Mouse (Mus musculus): ENCODE data around the gene Adarb2.

Adarb2 gene

DNA sequence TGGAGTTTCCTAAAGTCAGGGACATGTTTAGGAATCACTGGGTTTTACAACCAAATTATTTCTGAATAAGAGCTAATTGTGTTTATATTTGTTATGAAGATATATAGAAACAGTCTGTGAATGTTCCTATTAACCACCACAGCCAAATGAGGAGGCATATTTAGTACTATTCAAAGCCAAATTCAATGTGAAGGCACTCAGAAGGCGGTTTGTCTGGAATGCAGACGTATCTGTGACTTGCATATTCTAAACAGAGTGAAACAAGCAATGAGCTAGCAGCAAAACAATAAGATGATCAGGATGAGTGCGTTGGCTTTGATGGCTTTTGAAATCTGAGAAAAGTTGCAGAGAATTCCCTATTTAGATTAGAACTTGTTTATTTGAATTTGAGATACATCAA lies 387.8 kb downstream of the Adarb2 start:
- no peak for DNase-seq

DNA sequence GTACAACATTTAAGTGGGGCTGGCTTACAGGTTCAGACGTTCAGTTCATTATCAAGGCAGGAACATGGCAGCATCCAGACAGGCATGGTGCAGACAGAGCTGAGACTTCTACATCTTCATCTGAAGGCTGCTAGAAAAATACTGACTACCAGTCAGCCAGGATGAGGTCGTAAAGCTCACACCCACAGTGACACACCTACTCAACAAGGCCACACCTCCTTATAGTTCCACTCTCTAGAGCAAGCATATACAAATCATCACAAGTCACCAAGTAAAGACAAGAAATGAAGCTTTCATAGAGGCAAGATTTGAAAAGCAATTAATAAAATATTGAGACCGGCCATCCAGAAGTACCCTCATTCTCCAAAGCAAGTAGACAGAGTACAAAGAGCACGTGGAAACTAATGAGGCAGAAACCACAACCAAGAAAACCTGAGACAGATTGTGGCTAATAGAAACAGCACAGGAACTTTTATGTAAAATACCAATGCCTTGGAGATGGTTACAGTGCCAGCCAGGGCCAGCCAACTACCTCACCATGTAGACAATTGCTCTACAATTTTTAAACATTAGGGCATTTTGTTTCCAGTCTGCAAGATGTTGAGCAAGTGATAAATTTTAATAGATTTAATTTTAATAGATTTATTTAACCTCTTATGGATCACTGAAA lies 394.4 kb downstream of the Adarb2 start:
- DNase-seq, result no peak

DNA sequence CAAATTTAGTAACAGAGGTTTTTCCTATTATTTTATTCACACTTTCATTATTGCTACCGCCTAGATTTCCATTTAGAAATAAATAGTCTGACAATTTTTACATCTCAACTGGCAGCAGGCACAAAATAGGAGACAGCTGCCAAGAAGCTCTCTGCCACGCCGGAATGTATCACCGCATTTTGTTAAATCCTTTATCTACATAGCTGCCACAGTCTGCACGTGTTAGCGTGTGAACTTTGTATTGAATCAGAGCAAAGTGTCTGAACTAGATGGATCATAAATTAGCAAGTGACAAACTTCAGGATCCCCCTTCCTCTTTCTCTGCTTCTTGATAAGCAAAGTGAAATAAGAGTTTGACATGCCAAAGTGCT lies 395.0 kb downstream of the Adarb2 start:
- no peak for DNase-seq

DNA sequence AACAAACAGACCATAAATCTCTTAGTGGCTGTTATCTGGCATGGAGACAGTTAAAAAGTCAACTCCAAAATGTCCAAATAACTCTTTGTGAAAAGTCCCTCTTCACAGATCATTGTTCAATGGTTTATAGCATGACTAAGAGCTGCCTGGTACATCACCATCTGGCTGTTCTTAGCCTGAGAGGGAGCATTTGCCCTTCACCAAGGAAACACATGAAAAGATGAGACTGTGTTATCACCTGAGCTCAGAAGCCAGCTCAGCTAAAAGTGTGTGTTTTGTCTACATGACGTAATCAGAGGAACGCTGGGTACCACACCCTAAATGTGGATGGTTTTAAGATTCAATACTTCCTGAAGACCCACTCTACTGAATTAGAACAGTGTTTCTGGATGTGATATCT lies 403.0 kb downstream of the Adarb2 start:
- no peak for DNase-seq

DNA sequence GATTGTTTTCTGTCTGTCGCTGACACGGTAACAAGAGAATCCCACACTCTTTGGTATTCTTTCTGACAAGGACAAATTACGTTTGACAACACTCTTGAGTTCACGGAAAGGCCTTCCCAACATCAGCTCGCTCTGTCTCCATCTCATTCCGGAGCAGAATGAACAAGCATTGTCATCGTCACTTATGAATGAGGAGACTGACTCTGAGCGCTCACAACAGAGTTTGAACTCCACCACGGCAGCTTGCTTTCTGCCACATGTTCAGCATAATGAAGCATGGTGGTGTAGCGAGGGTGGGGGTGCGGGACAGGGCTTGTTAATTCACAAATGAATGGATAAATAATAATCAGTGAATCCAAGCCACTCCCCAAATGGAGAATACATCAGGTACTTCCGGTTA lies 405.4 kb downstream of the Adarb2 start:
- peak; percentile 73 for DNase-seq

DNA sequence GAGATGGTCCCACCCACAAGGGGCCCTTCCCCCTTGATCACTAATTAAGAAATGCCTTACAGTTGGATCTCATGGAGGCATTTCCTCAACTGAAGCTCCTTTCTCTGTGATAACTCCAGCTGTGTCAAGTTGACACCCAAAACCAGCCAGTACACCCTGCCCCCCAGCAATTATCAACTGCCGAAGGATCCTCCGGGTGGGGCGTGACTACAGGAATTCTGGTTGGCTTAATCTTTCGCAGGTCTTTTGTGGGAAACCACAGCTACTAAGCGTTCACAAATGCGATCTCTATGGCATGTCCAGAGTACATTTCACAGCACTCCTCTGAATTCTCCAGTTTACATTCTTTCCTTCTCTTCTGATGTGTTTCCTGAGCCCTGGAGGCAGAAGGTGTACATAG lies 406.3 kb downstream of the Adarb2 start:
- DNase-seq, result peak; percentile 62

DNA sequence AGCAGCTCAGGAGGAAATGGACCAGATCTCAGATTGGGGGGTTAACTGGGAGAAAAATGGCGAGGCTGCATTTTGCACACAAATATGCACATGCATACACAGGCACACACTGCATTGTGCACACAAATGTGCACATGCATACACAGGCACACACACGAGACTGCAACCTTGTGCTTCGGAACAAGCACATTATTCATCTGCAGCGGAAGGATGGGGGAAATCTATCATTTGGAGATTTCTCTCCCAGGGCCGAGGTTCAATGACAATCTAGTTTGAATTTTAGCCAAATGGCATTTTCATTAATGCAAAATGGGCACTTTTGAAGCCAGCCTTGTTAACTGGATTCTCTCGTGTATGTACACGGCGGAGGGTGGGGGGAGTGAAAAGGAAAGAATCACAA lies 408.3 kb downstream of the Adarb2 start:
- DNase-seq, result no peak

DNA sequence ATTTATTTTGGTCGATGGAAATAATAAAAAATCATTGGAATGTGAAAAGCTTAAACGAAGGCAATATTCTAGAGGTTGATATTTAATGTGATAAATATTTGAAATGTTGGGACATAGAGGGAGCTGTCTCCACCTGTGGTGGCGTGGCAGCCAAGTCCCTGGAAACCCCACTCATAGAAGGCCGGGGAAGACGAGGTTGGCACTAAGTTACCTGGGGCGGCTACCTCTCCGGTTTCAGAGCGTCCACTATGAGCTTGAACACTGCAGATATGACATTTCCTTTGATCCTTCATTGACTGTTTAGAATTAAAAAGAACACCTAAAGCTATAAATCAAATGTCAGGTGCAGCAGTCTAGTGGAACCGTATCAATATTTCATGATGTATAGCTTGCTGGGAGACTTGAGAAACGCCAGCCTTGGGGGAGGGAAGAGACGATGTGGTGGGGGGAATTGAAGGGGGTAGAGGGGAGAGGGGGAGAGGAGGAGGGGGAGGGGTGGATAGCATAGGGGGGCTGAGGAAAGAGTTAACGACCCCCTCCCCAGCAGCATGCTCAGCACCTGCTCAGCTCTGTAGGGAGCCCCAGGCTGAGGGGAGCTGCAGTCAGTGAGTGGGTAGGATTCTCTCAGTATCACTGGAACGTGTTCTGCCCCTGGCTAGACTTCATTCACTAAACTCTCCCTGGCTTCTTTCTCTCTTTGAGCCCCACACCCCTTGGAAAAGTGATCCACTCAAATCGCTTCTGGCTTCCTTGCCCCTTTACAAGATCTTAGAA lies 410.1 kb downstream of the Adarb2 start:
- no peak for DNase-seq

DNA sequence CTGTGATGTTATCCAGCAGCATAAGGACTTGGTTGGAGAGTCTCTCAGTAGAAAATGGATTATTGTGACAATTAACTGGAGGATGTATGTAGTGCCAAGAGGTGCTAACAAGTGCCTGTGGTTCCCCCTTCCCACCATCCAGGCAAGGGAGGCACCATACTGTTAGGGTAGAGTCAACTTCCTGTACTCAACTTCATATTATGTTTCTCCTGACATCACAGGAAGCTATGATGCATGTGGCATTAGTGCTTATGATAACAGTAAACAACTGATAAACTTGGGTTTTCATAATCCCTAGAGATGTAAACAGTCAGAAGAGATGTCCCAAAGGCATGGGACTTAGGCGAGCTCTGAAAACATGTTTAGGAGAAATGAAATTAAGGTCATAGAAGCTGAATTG lies 414.0 kb downstream of the Adarb2 start:
- peak; percentile 51 for DNase-seq

DNA sequence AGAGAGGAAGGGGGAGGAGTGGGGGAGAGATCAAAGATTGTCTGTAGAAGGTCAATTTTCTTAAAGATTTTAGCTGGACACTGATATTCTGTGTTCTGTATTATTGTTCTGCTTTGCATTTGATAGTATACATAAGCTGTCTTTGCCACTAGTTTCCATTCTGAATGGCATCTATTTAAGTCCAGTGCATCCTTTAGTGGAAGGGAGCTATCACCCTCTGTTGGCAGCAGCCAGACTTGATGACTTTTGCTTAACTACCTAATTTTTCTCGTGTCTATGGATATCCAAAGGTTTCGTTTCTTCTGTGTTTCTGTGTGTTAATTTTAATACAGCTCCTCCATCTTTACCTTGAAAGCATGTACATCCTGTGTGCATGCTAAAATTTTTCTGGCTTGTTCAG lies 419.6 kb downstream of the Adarb2 start:
- DNase-seq, result peak; percentile 34

DNA sequence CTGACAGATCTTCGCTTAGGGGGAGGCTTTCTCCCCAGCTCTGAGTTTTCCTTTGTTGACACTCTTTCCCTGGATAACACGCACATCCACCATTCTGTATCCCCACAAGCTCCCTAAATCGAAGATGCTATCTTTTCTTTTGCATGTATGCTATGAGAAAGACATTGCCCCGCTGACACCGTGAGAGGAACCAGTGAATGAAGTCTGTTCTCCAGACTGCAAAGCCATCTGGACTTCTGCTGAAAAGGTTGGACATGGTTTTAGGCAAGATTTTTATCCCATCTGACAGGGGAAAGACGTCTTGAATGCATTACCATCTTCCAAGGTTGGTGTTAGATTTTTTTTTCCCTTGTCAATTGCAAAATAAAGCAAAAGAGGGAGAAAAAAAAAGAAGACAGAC lies 426.9 kb downstream of the Adarb2 start:
- peak; percentile 27 for DNase-seq

DNA sequence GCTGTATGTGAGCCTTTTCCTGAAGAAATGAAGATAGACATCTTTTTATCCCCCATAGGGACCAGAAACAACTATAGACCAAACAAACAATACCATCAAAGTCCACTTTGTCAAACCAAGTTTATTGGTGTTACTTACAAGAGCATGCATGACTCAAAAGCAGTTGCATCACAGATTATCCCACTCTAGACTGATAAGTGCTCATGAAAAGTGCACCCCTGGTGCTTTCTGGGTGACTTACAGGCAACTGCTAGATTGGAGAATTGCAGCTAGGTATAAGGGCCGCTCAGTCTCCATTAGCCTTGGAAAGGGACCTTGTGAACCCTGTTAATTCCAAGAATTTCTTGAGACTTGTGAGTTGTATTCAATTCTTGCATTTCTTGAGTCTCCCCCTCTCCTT lies 429.0 kb downstream of the Adarb2 start:
- peak; percentile 30 for DNase-seq

DNA sequence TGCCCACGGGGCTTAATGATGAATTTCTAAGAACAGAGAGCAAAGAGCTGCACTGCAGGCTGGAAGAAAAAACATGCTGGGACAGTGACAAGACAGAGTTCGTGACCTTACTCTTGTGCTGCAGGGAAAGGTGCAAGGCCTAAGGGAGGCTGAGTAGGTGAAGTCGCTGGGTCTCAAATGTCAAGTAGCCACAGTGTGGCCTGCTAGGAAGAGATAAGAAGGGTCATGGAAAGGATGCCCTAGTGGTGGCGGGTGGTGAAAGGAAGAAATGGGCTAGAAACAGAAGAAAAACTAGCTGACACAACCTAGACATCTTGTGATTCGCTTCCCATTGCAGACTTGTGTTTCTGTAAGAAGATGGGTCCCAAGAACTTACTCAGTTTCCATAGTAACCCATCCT lies 429.4 kb downstream of the Adarb2 start:
- DNase-seq, result peak; percentile 51

DNA sequence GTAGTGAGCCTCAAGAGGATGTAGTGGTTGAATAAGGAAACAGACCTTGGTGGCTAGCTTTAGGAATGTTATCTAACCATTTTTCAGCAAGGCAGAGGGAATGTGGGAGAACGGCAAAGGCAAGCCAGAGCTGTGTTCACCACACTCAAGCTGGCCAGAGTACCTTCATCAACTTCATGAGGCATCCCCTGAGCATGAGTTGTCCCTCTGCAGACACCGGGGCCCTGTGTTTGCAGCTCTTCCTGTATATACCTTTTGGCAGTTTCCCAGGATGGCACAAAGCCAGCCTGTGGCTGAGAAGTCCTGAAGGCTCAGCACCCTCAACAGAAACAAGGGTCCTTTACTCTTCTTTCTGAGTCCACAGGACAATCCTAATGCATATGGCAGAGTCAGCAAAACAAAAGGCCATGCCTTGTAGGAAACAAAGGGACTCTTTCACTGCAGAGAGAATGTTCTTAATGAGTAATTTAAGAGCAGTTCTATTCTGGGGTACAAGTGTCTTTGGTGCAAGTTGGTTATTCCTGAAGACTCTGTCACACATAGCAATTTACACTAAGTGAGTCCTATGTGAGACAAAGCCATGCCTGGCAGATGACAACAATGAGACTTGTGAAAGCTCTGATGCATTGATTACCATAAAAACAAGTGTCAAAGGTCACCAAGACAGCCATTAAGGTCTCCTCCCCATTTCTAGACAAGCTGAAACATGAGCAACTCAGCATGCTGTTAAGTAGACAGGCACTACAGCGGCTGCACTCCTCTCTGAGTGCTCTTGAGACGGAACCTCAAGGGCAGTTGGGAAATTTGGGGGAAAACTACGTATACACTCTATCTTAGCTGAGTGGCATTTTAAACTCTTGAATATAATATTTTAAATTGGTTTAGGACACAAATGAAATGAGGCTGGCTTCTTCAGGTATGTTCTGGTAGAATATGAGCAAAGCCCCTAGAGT lies 431.0 kb downstream of the Adarb2 start:
- DNase-seq, result peak; percentile 27

DNA sequence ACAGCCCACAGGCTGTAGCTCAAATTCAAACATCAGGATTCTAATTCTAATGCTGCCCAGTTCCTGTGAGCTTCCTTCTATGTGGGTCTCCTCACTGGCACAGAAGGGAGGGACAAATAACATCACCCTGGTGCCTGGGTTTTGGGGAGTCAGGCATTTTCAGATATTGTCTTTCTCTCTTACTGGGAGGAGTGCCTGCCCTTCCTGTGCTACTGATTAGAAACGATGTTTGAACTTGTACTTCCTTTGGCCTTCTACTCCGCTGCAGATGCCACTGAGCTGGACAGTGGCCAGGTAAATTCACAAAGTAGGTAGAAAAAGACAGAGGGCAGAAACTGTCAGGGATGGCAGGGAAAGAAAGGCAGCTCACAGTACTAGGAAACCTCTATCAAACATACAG lies 439.4 kb downstream of the Adarb2 start:
- peak; percentile 72 for DNase-seq

DNA sequence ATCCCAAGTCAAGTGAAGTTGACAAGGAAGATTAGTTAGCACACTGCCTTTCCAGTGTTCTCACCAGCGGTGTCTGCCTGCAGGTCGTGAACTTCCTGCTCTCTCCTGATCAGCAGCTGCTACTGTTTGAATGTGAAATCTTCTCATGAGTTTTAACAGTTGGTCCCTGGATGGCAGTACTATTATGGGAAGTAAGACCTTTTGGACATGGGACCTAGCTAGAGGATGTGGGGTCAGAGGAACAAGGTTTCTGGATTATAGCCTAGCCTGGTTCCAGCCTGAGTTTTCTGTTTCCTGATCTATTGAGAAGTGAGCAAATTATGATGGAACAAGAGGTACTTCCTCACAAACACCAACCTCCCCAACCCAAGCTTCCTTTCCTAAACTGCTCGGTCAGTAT lies 441.3 kb downstream of the Adarb2 start:
- peak; percentile 85 for DNase-seq

DNA sequence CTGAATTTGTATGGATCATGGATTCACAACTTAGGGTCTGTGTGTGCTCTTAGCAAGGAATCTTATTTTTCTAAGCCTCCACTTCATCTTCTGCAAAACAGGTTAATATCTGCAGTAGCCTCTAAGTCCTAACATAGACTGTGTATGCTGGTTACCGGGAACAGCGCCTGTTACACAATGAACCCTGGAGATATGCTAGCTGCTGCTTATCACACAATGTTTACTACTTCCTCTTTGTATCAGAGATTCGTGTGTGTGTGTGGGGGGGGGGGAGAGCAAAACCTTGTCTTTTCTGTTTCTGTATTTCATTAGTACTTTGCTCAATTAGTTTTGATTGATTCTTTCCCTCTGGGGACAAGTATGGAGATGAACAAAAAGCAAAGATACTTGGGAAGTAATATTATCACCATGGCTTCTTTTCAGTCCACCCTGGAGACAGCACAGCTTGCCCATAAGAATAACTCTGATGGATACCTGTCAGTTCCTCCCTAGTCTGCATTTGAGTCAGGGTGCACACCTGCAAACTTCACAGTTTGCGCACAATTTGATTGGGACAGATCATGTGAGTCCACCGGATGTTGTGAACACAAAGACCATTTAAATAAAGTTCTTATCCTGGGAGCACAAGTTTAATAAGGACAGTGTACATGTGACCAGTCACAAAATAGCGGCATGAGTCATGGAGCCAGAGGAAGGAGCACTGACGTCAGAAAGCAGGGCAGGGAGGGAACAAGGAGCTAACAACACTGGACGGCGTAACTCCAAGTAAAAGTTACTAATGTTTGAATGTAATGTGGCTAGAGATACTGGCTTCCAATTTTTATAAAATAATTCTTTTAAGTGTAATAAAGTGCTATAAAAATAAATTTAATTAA lies 442.4 kb downstream of the Adarb2 start:
- peak; percentile 95 for DNase-seq

DNA sequence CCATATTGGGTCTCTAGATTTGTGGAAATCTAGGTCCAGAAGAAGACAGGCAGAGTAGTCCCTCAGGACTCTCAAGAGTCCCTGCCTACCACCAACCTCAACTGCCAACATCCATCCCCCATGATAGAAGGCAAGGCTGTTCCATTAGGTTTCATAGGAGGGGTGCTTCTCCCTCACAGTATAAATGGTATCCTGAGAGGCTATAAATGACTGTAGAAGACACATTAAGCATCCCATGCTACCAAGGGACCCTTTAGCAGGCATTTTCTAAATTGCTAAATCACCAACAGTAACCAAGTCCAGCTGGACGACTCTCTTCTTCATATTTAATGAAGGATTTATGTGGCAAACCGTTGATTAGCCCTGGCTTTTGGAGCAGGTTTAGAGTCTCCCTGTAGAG lies 446.6 kb downstream of the Adarb2 start:
- no peak for DNase-seq

DNA sequence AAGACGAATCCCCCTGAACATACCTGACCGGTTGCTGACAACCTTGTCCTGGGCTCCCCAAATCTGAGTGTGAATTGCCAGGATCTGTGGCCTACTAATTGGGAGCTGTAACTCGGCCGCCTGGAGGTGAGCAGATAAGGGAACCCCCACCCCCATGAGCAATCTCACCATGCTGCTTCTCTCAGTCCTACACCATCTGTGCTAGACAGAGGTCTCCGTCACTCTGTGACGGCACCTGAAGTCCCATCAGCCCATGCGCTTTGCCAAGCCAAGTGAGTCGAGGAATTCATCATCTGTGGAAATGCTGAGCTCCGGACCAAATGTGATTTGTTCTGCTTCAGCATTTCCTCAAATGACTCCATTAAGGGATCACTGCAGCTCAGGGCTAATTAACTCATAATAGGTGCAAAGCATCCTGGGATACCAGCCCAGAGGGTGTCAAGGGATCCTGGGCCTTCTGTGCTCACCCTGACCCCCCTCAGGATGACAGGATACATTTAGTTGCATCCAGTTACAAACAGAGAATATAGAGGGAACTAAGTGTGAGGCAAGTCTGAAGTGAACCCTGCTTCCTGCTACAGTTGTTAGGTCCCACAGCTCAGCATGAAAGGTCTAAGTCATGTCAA lies 462.1 kb downstream of the Adarb2 start:
- no peak for DNase-seq

DNA sequence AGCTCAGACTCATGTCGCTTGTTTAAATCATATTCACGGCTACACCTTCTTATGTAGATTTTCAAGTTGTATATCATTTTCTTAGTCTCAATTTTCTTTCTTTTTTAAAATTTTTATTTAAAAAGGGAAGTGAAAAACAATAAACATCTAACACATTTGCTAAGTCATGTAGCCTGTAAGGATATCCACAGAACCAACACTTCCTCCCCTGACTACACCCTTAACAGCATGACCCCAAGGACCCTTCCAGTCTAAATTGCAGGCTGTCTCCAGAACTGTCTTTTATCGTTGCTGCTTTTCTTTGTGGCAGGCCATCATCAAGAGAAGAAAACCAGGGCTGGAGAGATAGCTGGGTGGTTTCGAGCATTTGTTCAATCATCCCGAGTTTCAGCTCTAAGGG lies 474.5 kb downstream of the Adarb2 start:
- DNase-seq, result no peak

DNA sequence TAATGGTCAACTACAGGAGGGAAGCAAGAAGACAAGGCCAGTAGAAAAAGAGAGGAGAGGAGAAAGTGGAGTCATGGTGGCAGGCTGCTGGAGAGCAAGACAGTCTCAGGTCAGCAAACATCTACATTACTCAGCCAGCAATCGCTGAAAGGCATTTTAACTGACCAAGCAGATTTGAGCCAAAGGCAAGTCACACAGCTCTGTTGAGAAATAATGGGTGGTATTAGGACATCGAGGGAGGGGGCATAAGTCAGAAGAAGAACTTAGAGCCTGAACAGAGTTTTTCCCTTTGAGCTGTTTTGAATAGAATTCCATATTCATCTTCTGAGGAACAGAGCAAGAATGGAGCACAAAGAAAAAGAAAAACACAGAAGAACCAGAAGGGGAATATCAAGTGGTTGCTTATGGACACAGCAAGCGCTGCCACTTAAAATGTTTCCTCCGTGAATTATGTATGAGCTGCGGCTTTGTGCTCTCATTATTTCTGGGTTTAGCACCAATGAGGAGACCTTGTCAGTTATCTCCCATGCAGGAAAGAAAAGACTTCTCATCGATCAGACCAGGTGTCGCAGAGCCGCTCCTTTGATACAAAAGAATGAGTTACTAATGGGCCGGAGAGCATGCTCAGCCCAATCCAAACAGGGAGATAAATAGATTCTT lies 477.9 kb downstream of the Adarb2 start:
- DNase-seq, result no peak

DNA sequence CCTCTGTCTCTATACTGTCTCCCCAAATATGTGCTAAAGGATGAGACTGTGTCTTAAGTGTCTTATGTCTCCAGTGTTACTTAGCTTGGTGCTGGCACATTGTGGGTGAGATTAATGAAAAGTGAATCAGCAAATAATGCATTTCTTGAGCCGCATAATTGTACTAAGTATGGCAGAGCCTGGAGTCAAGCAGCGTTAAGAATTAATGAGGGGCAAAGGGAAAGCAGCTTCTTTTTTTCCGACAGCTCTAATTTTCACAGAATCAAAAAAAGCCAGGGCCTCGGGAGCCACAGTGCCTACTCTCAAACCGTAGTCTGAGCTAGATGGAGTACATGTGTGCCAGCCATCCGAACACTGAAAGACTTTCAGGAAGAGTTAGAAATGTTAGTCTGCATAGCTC lies 488.8 kb downstream of the Adarb2 start:
- DNase-seq, result no peak

Measured in heart, adult 11 months (tissue).